Mouse (Mus musculus) heart, adult 2 months (tissue): ENCODE results near the gene Ankrd13c.

Experiments used
- CTCF ChIP-seq: fragments of 200-600 bp; IDR thresholded peaks from 2 replicates; pipeline ENCODE4 v1.8.1; 2022; ENCODE audit warnings: antibody characterized with exemption, mild to moderate bottlenecking, moderate library complexity
- EP300 ChIP-seq: fragments of 200-500 bp; IDR thresholded peaks from 2 replicates; pipeline ENCODE4 v1.6.1; 2011; ENCODE audit warnings: low read depth, low read length, control low read depth; ENCODE audit not compliant: insufficient read depth
- POLR2A ChIP-seq: fragments of 200-500 bp; IDR thresholded peaks from 2 replicates; pipeline ENCODE4 v1.6.1; 2011; ENCODE audit warnings: mild to moderate bottlenecking, low read depth, low read length, control low read depth; ENCODE audit not compliant: insufficient read depth

DNA sequence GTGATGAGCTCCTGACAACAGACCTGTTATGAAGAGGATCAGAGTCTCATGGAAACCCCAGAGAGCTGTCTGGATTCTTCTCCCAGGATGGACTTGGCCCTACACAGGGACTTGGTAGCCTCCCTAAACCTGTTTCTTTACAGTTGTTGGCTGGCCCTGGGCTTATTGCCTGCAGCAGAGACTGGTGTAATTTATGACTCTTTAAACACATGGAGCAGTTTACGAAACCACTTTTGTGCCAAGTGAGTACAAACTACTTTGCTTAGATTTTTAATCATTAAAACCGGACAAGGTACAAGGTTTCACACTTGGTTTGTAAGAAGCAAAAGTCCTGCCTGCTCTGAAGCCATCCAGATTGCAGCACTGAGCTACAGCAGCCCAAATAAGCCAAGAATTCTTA, 34.9 kb upstream of the Ankrd13c start:
- TF ChIP-seq POLR2A, result no peak
- no peak for TF ChIP-seq CTCF
- no peak for TF ChIP-seq EP300
